Mouse (Mus musculus) erythroblast, embryonic 14.5 days (primary cell): ENCODE data around the gene Plekhg5. TPM values are rescaled to one million over a fixed set of nuclear protein-coding genes. Genes with fewer than 3 reads are reported as not detected.

Source experiments
- H3K27me3 ChIP-seq: 2 replicates; pipeline ENCODE4 v1.6.1; 2012; ENCODE audit warnings: inconsistent platforms; ENCODE audit not compliant: control insufficient read depth
- H3K36me3 ChIP-seq: 2 replicates; pipeline ENCODE4 v1.6.1; 2012; ENCODE audit warnings: mild to moderate bottlenecking, inconsistent platforms; ENCODE audit not compliant: control insufficient read depth
- H3K4me1 ChIP-seq: 2 replicates; pipeline ENCODE4 v1.6.1; 2012; ENCODE audit warnings: inconsistent platforms; ENCODE audit not compliant: control insufficient read depth
- H3K4me3 ChIP-seq: replicated peaks from 2 replicates; pipeline ENCODE3; 2012; ENCODE audit warnings: moderate library complexity, mild to moderate bottlenecking, inconsistent platforms
- H3K9me3 ChIP-seq: 2 replicates; pipeline ENCODE4 v1.6.1; 2012; ENCODE audit warnings: low read length, inconsistent platforms, mixed read lengths; ENCODE audit not compliant: control insufficient read depth
- GATA1 ChIP-seq: IDR thresholded peaks from 2 replicates; pipeline ENCODE4 v1.6.1; 2012; ENCODE audit warnings: low read length, inconsistent platforms, mixed read lengths
- TAL1 ChIP-seq: IDR thresholded peaks from 3 replicates; pipeline ENCODE4 v1.6.1; 2012; ENCODE audit warnings: low read length, inconsistent platforms, mixed read lengths
- polyA plus RNA-seq: library from polyadenylated mRNA; stranded (reverse); fragments of >175 nt; gene quantifications from 2 replicates; pipeline ENCODE4 v1.2.3, GENCODE M21; 2012

The Plekhg5 gene
- polyA plus RNA-seq, 1 experiment, result 10.0 TPM

- H3K4me1 ChIP-seq, result peaks cover 84% of the 10 kb centered on the region
- H3K9me3 ChIP-seq, result no peaks in the 10 kb centered on the region
- peaks cover 63% of the 10 kb centered on the region for H3K36me3 ChIP-seq
- no peak overlapping the region for H3K4me3 ChIP-seq
- TF ChIP-seq GATA1, result no peak
- no peak for TF ChIP-seq TAL1
- H3K27me3 ChIP-seq, result no peaks in the 10 kb centered on the region
Measured at GRCm38 (mm10) chr4:152094233-152094632, 21.9 kb downstream of the Plekhg5 start.

- Histone ChIP-seq H3K36me3 (peaks cover 51% of the 10 kb centered on the region), H3K4me1 (peaks cover 67% of the 10 kb centered on the region), H3K9me3 (no peaks in the 10 kb centered on the region), H3K4me3 (peak overlapping the region; percentile 26), H3K27me3 (no peaks in the 10 kb centered on the region)
- TF ChIP-seq GATA1 (peak; percentile 37; the same call in 1 of the 2 replicates), TAL1 (no peak)
Measured at GRCm38 (mm10) chr4:152095937-152096910, 23.9 kb downstream of the Plekhg5 start.

GRCm38 (mm10) chr4:152096927-152097326 lies 24.6 kb downstream of the Plekhg5 start:
- TF ChIP-seq TAL1 (no peak), GATA1 (no peak)
- H3K27me3 ChIP-seq, result no peaks in the 10 kb centered on the region

DNA sequence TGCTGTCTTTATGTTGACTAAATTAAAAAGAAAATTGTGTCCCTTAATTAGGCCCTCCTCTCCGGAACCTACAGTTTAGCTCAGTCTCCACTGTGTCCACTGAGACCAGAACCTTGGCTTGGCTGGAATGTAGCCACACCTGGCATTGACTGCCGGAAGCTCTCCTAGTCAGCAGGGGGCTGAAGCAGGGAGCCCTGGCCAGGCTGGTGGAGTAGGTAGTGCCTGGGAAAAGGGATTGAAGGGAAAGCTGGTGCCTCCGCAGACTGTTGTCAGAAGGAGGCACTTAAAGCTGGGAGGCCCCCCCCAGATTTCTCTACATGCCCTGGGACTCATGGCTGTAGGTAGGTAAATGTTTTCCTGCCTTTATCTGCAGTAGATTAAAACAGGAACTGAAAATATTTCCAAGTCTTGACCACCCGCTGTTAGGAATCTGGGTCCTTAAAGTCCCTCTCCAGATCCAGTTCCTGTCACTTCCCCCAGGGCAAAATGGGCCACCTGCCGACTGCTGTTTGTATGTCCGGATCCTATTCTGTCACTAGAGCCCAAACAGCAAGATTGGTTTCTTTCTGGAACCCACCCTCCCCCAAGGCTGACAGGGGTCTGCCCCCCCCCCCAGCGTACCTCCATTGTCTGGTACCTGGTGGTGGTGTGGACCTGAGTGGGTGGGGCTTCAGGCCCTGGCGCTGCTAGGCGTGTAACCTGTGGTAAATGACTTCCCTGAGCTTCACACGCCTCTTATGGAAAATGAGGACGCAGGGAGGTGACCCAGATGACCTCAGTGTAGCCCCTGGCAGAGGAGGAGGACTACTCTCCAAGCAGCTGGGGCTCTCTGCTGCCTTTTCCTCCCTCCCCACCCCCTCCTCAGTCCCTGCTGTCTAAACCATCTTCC lies 25.9 kb downstream of the Plekhg5 start:
- Histone ChIP-seq H3K36me3 (peaks cover 58% of the 10 kb centered on the region), H3K27me3 (no peaks in the 10 kb centered on the region), H3K4me3 (no peak overlapping the region), H3K4me1 (peaks cover 52% of the 10 kb centered on the region), H3K9me3 (no peaks in the 10 kb centered on the region)
- TF ChIP-seq TAL1, result no peak
- no peak for TF ChIP-seq GATA1

More at GRCm38 (mm10) chr4:152096927-152097326, 24.6 kb downstream of the Plekhg5 start:
- peaks cover 53% of the 10 kb centered on the region for H3K36me3 ChIP-seq
- no peaks in the 10 kb centered on the region for H3K9me3 ChIP-seq
- no peak overlapping the region for H3K4me3 ChIP-seq
- H3K4me1 ChIP-seq, result peaks cover 60% of the 10 kb centered on the region

GRCm38 (mm10) chr4:152100541-152100940 lies 28.2 kb downstream of the Plekhg5 start:
- H3K36me3 ChIP-seq, result peaks cover 63% of the 10 kb centered on the region
- no peak overlapping the region for H3K4me3 ChIP-seq
- no peaks in the 10 kb centered on the region for H3K27me3 ChIP-seq
- no peak for TF ChIP-seq GATA1
- H3K9me3 ChIP-seq, result no peaks in the 10 kb centered on the region
- H3K4me1 ChIP-seq, result peaks cover 37% of the 10 kb centered on the region

DNA sequence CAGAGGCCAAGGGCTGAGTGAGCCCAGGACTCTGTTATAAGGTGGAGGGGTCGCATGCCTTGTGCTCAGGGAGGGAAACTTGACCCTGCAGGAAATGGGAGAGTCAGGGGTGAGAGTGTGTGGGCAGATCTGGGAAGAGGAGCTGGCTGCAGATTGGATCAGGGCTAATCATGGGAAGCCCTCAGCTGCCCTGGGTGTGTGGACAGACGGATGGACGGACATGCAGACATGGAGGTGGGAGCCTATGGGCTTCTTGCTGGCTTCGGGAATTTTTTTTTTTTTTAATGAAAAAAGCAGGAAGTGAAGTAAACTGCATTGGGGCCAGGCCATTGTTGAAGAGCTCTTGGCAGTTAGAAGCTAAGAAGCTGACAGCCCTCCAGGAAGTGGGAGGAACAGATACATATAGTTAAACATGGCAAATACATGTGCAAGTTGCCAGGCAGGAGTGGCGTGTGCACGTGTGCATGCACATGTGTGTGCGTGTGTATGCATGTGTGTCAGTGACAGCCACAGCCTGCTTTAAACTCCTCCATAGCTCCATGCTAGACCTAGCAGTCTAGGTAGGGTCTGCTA lies 28.9 kb downstream of the Plekhg5 start:
- no peak overlapping the region for H3K4me3 ChIP-seq

GRCm38 (mm10) chr4:152101921-152102320 lies 29.6 kb downstream of the Plekhg5 start:
- Histone ChIP-seq H3K36me3 (peaks cover 70% of the 10 kb centered on the region), H3K27me3 (no peaks in the 10 kb centered on the region), H3K4me3 (no peak overlapping the region), H3K9me3 (no peaks in the 10 kb centered on the region), H3K4me1 (peaks cover 32% of the 10 kb centered on the region)
- TF ChIP-seq GATA1, result no peak
- no peak for TF ChIP-seq TAL1

More for the DNA sequence above, 28.9 kb downstream of the Plekhg5 start:
- Histone ChIP-seq H3K4me1 (peaks cover 34% of the 10 kb centered on the region), H3K9me3 (no peaks in the 10 kb centered on the region), H3K27me3 (no peaks in the 10 kb centered on the region), H3K36me3 (peaks cover 69% of the 10 kb centered on the region)
- no peak for TF ChIP-seq GATA1
- no peak for TF ChIP-seq TAL1

GRCm38 (mm10) chr4:152103025-152103424 lies 30.7 kb downstream of the Plekhg5 start:
- peaks cover 35% of the 10 kb centered on the region for H3K4me1 ChIP-seq
- no peaks in the 10 kb centered on the region for H3K27me3 ChIP-seq
- H3K9me3 ChIP-seq, result no peaks in the 10 kb centered on the region
- no peak for TF ChIP-seq GATA1
- TF ChIP-seq TAL1, result no peak
- peaks cover 78% of the 10 kb centered on the region for H3K36me3 ChIP-seq
- H3K4me3 ChIP-seq, result no peak overlapping the region
